Mouse (Mus musculus) retina, embryonic 14.5 days (tissue): ENCODE measurements around the gene Hist1h4i.
"Not testable (repeated sequence)": the region's sequence is repeated elsewhere in the genome, so short reads cannot be mapped to it uniquely, and the experiment has no call there.

Experiments
- DNase-seq: peaks from one replicate; pipeline ENCODE4 v3.0.0-alpha.2; 2015; ENCODE audit warnings: low spot score

Gene Hist1h4i

GRCm38 (mm10) chr13:22041142-22041536 is at the start of gene Hist1h4i:
Gene Hist1h4i (minus strand): TSS chr13:22041362.
- DNase-seq, result peak; percentile 95

- DNase-seq, result not testable (repeated sequence)
Observed at GRCm38 (mm10) chr13:22084140-22084539, 43.0 kb upstream of the Hist1h4i start, which contains the start of gene Vmn1r188. Gene Vmn1r188 (plus strand): TSS chr13:22084440.

GRCm38 (mm10) chr13:22063468-22063867 is 22.3 kb upstream of the Hist1h4i start:
- no peak for DNase-seq

- no peak for DNase-seq
Observed at GRCm38 (mm10) chr13:22061422-22061821, 20.3 kb upstream of the Hist1h4i start.

- no peak for DNase-seq
Observed at GRCm38 (mm10) chr13:22053754-22054153, 12.6 kb upstream of the Hist1h4i start.

GRCm38 (mm10) chr13:22051523-22051859 is 10.3 kb upstream of the Hist1h4i start:
- no peak for DNase-seq

GRCm38 (mm10) chr13:22050591-22051522 is 9.7 kb upstream of the Hist1h4i start:
- DNase-seq, result peak; percentile 96

- peak; percentile 81 for DNase-seq
Observed at GRCm38 (mm10) chr13:22049737-22050440, 8.7 kb upstream of the Hist1h4i start.

GRCm38 (mm10) chr13:22049041-22049440 is 7.9 kb upstream of the Hist1h4i start:
- DNase-seq, result no peak

GRCm38 (mm10) chr13:22045311-22045710 is 4.1 kb upstream of the Hist1h4i start:
- no peak for DNase-seq

GRCm38 (mm10) chr13:22044432-22045155 is 3.4 kb upstream of the Hist1h4i start:
- no peak for DNase-seq

GRCm38 (mm10) chr13:22043503-22044431 is 2.6 kb upstream of the Hist1h4i start:
- DNase-seq, result peak; percentile 86

GRCm38 (mm10) chr13:22042568-22043502 is 1.7 kb upstream of the Hist1h4i start, which contains the start of the genes Hist1h2ag and Hist1h2bj:
Gene Hist1h2ag (minus strand): TSS chr13:22042944.
Gene Hist1h2bj (plus strand): TSS chr13:22043214.
- peak; percentile 100 for DNase-seq

- peak; percentile 55 for DNase-seq
Observed at GRCm38 (mm10) chr13:22041651-22042567, 747 bp upstream of the Hist1h4i start.

GRCm38 (mm10) chr13:22040464-22041141 is 559 bp downstream of the Hist1h4i start:
- peak; percentile 55 for DNase-seq

- DNase-seq, result no peak
Observed at GRCm38 (mm10) chr13:22039951-22040463, 1.2 kb downstream of the Hist1h4i start.

- no peak for DNase-seq
Observed at GRCm38 (mm10) chr13:22039364-22039763, 1.8 kb downstream of the Hist1h4i start.

GRCm38 (mm10) chr13:22037415-22037814 is 3.7 kb downstream of the Hist1h4i start:
- DNase-seq, result no peak
